Mouse (Mus musculus) cerebellum, postnatal 4 days (tissue): ENCODE data around the gene Mael.

Source experiments
- DNase-seq, 2 experiments: peaks; one replicate each; pipeline ENCODE4 v3.0.0; 2022; ENCODE audit warnings: low spot score in 2 of 2, mixed read lengths in 1 of 2

Mael gene

DNA sequence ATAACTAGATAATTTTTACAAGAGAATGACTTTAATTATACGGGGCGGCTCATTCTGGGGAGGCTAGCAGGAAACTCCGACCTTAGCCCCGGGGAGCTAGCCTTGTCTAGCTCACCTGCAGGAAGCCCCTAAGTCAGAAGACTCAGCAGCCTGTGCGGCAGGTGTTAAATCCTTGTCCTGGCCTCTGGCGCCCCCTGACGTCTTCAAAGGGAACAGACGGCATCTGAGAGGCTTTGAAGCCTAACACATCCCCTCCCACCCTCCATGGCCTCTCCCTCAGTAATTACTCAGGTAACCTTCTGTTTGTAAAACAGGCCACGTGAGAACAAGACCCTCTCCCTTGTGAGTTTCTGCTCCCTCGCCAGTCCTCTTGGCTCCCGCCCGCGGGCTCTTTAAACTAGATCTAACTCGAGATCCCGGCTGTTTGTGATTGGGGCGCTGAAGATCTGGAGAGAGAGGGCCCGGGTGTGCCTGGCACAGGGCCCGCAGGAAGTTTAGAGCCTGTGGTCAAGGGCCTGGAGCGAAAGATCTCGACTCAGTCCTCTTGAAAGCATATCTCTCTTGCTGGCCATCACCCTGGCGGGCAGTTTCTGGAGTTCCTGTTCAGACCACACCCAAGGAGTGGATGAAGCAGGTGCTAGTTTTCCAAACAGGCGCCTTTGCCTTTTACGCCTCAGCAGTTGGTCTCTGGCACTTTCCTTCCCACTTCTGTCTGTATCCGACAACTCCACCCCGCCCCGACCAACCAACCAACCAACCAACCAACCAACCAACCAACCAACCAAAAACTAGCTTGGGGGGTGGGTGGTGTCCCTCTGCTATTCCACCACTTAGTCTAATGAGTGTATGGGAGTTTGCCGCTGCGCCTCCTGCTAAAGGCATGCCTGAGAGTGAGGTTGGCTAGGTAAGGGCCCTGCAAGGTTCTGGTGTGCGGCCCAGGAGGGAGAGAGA, 84.1 kb downstream of the Mael start:
- peak; percentile 61 to 80 for DNase-seq

DNA sequence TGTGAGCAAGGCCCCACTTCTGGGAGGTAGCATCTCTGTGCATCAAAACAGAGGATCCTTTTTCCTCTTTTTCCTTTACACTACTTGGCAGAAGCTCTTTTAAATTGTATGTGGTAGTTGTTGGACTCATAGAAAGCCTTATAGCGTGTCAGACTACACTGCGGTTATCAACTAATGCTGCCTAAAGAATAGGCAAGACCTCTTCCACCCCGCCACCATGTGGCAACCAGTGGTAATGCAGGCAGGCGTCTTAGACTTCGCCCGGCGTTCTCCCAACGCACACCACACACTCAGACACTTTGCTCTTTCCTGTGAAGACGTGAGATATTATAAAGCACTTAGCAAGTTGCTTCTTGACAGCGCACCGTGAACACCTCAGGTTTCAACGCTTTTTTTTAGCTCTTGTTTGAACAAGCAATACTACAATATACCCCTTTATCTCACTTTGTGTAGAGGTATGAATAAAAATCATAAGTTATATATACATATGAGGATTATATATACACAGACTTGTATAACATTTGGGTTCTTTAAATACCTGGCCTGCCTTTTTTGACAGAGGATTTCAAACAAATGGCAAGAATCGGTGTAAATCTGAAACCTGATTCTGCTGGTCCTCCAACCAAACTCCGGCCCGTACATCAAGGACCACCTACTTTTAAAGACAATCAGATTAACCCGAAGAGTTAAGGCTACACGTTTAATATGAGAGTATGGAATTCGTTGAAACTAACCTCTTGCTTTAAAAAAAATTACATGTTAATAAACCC, 85.0 kb downstream of the Mael start:
- peak; percentile 93 to 97 for DNase-seq

DNA sequence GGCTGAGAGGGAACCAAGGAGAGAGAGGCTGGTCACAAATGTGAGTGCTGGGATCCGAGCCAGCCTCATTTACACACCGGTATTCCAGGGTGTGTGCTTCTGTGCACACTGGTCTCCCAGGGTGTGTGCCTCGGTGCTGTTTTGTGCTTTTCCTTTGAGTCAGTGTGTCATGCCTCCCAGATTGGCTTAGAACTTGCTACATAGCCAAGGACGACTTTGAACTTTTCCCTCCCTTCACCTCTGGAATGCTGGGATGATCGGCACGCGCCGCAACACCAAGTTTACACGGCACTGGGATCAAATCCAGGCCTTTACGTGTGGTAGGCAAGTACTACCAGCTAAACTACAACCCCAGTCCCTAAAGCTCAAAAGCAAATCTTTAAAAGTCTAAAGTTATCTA, 86.5 kb downstream of the Mael start:
- DNase-seq, result peak in 1 of 2 experiments; percentile 11

DNA sequence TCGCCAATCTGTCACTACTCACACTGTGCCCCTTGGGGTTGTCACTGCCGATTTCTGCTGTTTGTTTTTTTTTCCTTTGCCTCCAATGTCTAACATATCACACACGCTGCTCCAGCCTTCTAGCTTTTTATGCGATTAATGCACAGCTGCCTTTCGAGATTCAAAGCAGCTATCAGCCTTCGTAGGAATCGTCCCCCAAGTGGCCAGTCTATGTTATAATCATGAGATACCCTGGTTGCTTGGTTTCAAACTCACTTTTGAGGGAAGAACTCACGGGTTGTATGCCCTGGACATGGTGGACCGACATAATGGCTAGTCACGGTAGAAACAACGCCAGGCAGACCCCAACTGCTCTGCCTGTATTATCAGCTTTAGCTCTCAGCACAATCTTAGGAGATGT, 87.2 kb downstream of the Mael start:
- peak in 1 of 2 experiments; percentile 12 for DNase-seq
